Mouse (Mus musculus): Measurements from ENCODE around the gene Tgfbr3l. TPM values are rescaled to one million over a fixed set of nuclear protein-coding genes. Genes with fewer than 3 reads are reported as not detected.
A peak's percentile ranks its signal among the peaks of the same experiment; 100 is the strongest.

The Tgfbr3l gene
- polyA plus RNA-seq, 1 experiment from 2014 or later = 2.3 TPM

GRCm38 (mm10) chr8:4258233-4258632 is 10.2 kb downstream of the Tgfbr3l start:
- peak overlapping the region; percentile 91 for H3K4me3 ChIP-seq (ENCODE audit: low read depth, low read length)
- peak overlapping the region; percentile 72 for H3K4me2 ChIP-seq (ENCODE audit: low read depth)
- peaks cover 22% of the 10 kb centered on the region for H3K4me1 ChIP-seq (ENCODE audit: control insufficient read depth, insufficient read depth, low read length)
- H3K27ac ChIP-seq (ENCODE audit: low read depth, low read length) = peak overlapping the region; percentile 93
- WGBS = 2% methylated on average over 35 of the region's 35 CpGs
- peaks cover 5% of the 10 kb centered on the region for H3K36me3 ChIP-seq (ENCODE audit: control insufficient read depth, insufficient read depth, low read length)
- DNase-seq (ENCODE audit: low spot score) (peak; percentile 89), ATAC-seq (ENCODE audit: insufficient read depth, low FRiP score, low TSS enrichment) (peak; percentile 79)
- no peaks in the 10 kb centered on the region for H3K27me3 ChIP-seq (ENCODE audit: control insufficient read depth, insufficient read depth, low read length)
- peak overlapping the region; percentile 97 for H3K9ac ChIP-seq (ENCODE audit: low read length)
- no peaks in the 10 kb centered on the region for H3K9me3 ChIP-seq (ENCODE audit: control insufficient read depth, low read length)

DNA sequence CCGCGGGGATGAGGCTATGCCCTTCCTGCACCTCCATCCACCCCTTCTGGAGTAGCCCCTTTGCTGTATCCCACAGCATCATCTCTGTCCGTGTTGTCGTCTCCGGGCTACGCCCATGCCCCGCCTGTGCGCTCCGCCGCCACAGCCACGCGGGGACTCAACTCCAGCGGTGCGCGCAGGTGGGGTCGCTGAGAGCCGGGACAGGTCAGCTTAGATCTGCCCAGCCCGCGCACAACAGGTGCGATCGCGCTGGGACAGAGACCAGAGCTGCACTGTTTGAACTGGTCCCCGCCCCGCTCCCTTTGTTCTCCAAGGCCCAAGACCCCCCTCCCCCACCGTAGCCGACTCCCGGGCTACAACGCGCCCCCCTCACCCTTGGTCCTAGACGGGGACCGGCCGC is 10.7 kb downstream of the Tgfbr3l start:
- H3K27ac ChIP-seq (ENCODE audit: low read depth, low read length) = peak overlapping the region; percentile 93
- ATAC-seq (ENCODE audit: insufficient read depth, low FRiP score, low TSS enrichment) (peak; percentile 71), DNase-seq (ENCODE audit: low spot score) (no peak)
- H3K9me3 ChIP-seq (ENCODE audit: control insufficient read depth, low read length) = no peaks in the 10 kb centered on the region
- H3K36me3 ChIP-seq (ENCODE audit: control insufficient read depth, insufficient read depth, low read length) = peaks cover 5% of the 10 kb centered on the region
- peak overlapping the region; percentile 91 for H3K4me3 ChIP-seq (ENCODE audit: low read depth, low read length)
- H3K9ac ChIP-seq (ENCODE audit: low read length) = peak overlapping the region; percentile 97
- peaks cover 19% of the 10 kb centered on the region for H3K4me1 ChIP-seq (ENCODE audit: control insufficient read depth, insufficient read depth, low read length)
- WGBS = under 1% methylated on average over 30 of the region's 32 CpGs
- H3K27me3 ChIP-seq (ENCODE audit: control insufficient read depth, insufficient read depth, low read length) = no peaks in the 10 kb centered on the region
- peak overlapping the region; percentile 72 for H3K4me2 ChIP-seq (ENCODE audit: low read depth)

- H3K9ac ChIP-seq (ENCODE audit: low read length) = peak within 1 kb of the TSS; percentile 97
- H3K27me3 ChIP-seq (ENCODE audit: control insufficient read depth, insufficient read depth, low read length) = no peaks in the 10 kb centered on the region
- ATAC-seq (ENCODE audit: insufficient read depth, low FRiP score, low TSS enrichment) (peak; percentile 89), DNase-seq (ENCODE audit: low spot score) (peak; percentile 97)
- H3K27ac ChIP-seq (ENCODE audit: low read depth, low read length) = peak within 1 kb of the TSS; percentile 93
- H3K9me3 ChIP-seq (ENCODE audit: control insufficient read depth, low read length) = no peaks in the 10 kb centered on the region
- H3K4me2 ChIP-seq (ENCODE audit: low read depth) = peak within 1 kb of the TSS; percentile 72
- WGBS = 7% methylated on average over 33 of the region's 33 CpGs
- peaks cover 16% of the 10 kb centered on the region for H3K4me1 ChIP-seq (ENCODE audit: control insufficient read depth, insufficient read depth, low read length)
- peak within 1 kb of the TSS; percentile 91 for H3K4me3 ChIP-seq (ENCODE audit: low read depth, low read length)
- peaks cover 5% of the 10 kb centered on the region for H3K36me3 ChIP-seq (ENCODE audit: control insufficient read depth, insufficient read depth, low read length)
Measured at GRCm38 (mm10) chr8:4259125-4259804, 11.3 kb downstream of the Tgfbr3l start, which contains the start of gene Ctxn1. TSS of gene Ctxn1 (minus strand) at chr8:4259274.

- 87% methylated on average over 4 of the region's 4 CpGs for WGBS
- H3K27ac ChIP-seq (ENCODE audit: low read depth, low read length) = no peak overlapping the region
- H3K36me3 ChIP-seq (ENCODE audit: control insufficient read depth, insufficient read depth, low read length) = peaks cover 5% of the 10 kb centered on the region
- peaks cover 16% of the 10 kb centered on the region for H3K4me1 ChIP-seq (ENCODE audit: control insufficient read depth, insufficient read depth, low read length)
- H3K9ac ChIP-seq (ENCODE audit: low read length) = peak overlapping the region; percentile 97
- no peak for ATAC-seq (ENCODE audit: insufficient read depth, low FRiP score, low TSS enrichment)
- H3K27me3 ChIP-seq (ENCODE audit: control insufficient read depth, insufficient read depth, low read length) = no peaks in the 10 kb centered on the region
- H3K4me3 ChIP-seq (ENCODE audit: low read depth, low read length) = no peak overlapping the region
- no peak overlapping the region for H3K4me2 ChIP-seq (ENCODE audit: low read depth)
- no peak for DNase-seq (ENCODE audit: low spot score)
- H3K9me3 ChIP-seq (ENCODE audit: control insufficient read depth, low read length) = no peaks in the 10 kb centered on the region
Measured at GRCm38 (mm10) chr8:4259805-4260170, 11.8 kb downstream of the Tgfbr3l start.

DNA sequence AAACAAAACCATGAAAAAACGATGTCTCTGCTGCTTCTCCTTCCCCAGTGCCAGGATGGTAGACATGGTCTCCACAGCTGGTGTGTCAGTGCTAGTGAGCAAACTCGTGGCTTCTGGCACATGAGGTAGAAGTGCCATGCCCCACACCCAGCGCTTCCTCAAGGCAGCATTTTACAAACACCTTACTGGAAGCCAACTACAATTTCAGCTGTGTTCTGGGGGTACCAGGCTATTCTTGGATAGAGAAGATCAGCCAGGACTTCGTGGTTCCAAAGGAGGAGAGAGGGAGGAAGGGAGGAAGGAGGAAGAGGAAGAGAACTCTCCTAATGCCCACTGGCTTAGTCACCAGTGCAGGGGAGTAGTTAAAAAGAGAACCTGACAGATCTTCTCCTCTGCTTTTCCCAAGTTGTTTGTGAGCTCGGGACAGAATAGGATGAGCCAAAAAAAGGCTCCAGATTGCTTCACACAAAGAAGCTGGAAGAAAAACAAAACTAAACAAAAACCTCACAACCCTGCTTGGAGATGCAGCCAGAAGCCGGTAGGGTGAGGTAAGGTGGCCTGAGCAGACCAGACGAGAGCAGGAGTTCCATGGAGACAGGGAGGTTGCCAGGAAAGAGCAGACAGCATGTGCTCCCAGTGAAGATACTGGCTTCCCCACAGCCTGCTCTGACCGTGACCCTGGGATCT is 15.2 kb downstream of the Tgfbr3l start:
- no peak overlapping the region for H3K27ac ChIP-seq (ENCODE audit: low read depth, low read length)
- no peak overlapping the region for H3K4me2 ChIP-seq (ENCODE audit: low read depth)
- no peak for DNase-seq (ENCODE audit: low spot score)
- no peaks in the 10 kb centered on the region for H3K27me3 ChIP-seq (ENCODE audit: control insufficient read depth, insufficient read depth, low read length)
- H3K9me3 ChIP-seq (ENCODE audit: control insufficient read depth, low read length) = no peaks in the 10 kb centered on the region
- WGBS = 94% methylated on average over 8 of the region's 8 CpGs
- peaks cover 17% of the 10 kb centered on the region for H3K36me3 ChIP-seq (ENCODE audit: control insufficient read depth, insufficient read depth, low read length)
- H3K4me1 ChIP-seq (ENCODE audit: control insufficient read depth, insufficient read depth, low read length) = peaks cover 6% of the 10 kb centered on the region
- no peak overlapping the region for H3K9ac ChIP-seq (ENCODE audit: low read length)
- no peak for ATAC-seq (ENCODE audit: insufficient read depth, low FRiP score, low TSS enrichment)
- no peak overlapping the region for H3K4me3 ChIP-seq (ENCODE audit: low read depth, low read length)

DNA sequence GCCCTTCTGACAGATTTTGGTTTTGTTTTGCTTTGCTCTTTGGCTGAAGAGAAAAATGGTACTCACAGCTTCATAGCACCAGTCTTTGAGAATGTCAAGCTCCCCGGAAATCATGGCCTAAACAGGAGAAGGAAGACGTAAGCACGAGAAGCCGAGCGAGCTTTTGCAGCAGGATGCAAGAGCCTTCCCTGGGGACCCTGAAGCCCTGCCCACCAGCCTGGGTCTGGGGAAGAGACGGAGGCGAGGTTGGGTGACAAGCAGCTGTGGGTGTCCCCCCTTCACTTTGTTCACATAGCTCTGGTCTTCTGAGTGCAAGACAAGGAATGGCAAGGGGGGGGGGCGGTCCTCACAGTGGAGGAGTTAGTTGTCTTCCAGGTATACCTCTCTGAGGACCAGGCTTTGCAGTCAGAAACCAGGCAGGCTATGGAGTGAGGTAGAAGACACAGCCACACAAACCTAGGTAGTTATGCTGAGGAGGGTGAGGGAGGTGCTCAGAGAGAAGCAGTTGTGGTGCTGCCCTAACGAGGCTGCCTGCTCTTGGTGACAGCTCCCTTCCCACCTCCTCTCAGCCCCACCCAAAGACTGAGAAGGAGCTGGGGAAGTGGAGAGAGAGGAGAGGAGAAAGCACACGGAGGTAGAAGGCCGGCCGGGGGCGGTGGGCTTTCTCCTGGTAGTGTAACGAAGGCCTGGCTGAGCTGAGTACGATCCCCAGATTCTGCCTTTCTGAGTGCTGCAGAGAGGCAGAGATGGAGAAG is 17.3 kb downstream of the Tgfbr3l start:
- no peaks in the 10 kb centered on the region for H3K9me3 ChIP-seq (ENCODE audit: control insufficient read depth, low read length)
- no peaks in the 10 kb centered on the region for H3K27me3 ChIP-seq (ENCODE audit: control insufficient read depth, insufficient read depth, low read length)
- 90% methylated on average over 15 of the region's 15 CpGs for WGBS
- ATAC-seq (ENCODE audit: insufficient read depth, low FRiP score, low TSS enrichment) (no peak), DNase-seq (ENCODE audit: low spot score) (no peak)
- no peaks in the 10 kb centered on the region for H3K4me1 ChIP-seq (ENCODE audit: control insufficient read depth, insufficient read depth, low read length)
- no peak overlapping the region for H3K9ac ChIP-seq (ENCODE audit: low read length)
- H3K4me3 ChIP-seq (ENCODE audit: low read depth, low read length) = no peak overlapping the region
- H3K4me2 ChIP-seq (ENCODE audit: low read depth) = no peak overlapping the region
- H3K27ac ChIP-seq (ENCODE audit: low read depth, low read length) = no peak overlapping the region
- peaks cover 20% of the 10 kb centered on the region for H3K36me3 ChIP-seq (ENCODE audit: control insufficient read depth, insufficient read depth, low read length)

DNA sequence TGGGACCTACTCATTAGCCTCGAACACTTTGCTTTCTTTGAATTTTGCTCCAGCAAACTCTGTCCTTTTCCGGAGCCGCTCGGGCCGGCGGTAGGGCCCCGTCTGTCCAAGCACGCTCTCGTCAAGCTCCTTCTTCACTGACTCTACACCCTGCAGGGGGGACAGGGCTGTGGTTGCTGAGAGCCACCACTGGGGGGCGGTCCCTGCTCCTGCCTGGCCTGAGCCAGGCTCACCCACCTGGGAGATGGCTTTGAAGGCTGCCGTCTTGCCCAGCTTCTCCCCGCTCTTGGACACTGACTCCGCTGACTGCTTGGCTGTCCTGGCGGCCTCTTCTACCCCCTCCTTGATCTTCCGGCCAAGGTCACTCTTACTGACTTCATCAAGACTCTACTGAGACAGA is 19.6 kb downstream of the Tgfbr3l start:
- Histone ChIP-seq H3K9me3 (ENCODE audit: control insufficient read depth, low read length) (no peaks in the 10 kb centered on the region), H3K36me3 (ENCODE audit: control insufficient read depth, insufficient read depth, low read length) (peaks cover 20% of the 10 kb centered on the region), H3K4me2 (ENCODE audit: low read depth) (no peak overlapping the region), H3K9ac (ENCODE audit: low read length) (no peak overlapping the region), H3K27ac (ENCODE audit: low read depth, low read length) (no peak overlapping the region), H3K27me3 (ENCODE audit: control insufficient read depth, insufficient read depth, low read length) (no peaks in the 10 kb centered on the region), H3K4me1 (ENCODE audit: control insufficient read depth, insufficient read depth, low read length) (no peaks in the 10 kb centered on the region), H3K4me3 (ENCODE audit: low read depth, low read length) (no peak overlapping the region)
- DNase-seq (ENCODE audit: low spot score) (no peak), ATAC-seq (ENCODE audit: insufficient read depth, low FRiP score, low TSS enrichment) (0 out of 2 replicates have a peak, but pooled peaks have one; percentile 41)
- WGBS = 77% methylated on average over 15 of the region's 15 CpGs

GRCm38 (mm10) chr8:4269609-4270008 is 21.6 kb downstream of the Tgfbr3l start:
- Histone ChIP-seq H3K4me2 (ENCODE audit: low read depth) (no peak overlapping the region), H3K4me3 (ENCODE audit: low read depth, low read length) (no peak overlapping the region), H3K4me1 (ENCODE audit: control insufficient read depth, insufficient read depth, low read length) (no peaks in the 10 kb centered on the region), H3K27me3 (ENCODE audit: control insufficient read depth, insufficient read depth, low read length) (no peaks in the 10 kb centered on the region), H3K27ac (ENCODE audit: low read depth, low read length) (no peak overlapping the region), H3K9ac (ENCODE audit: low read length) (no peak overlapping the region), H3K36me3 (ENCODE audit: control insufficient read depth, insufficient read depth, low read length) (peaks cover 22% of the 10 kb centered on the region), H3K9me3 (ENCODE audit: control insufficient read depth, low read length) (no peaks in the 10 kb centered on the region)
- DNase-seq (ENCODE audit: low spot score) (no peak), ATAC-seq (ENCODE audit: insufficient read depth, low FRiP score, low TSS enrichment) (no peak)
- 93% methylated on average over 6 of the region's 6 CpGs for WGBS
